Mouse (Mus musculus): Measurements from ENCODE around the gene Arid1a. TPM values are rescaled to one million over a fixed set of nuclear protein-coding genes. Genes with fewer than 3 reads are reported as not detected.
"Not testable (repeated sequence)": the region's sequence is repeated elsewhere in the genome, so short reads cannot be mapped to it uniquely, and the experiment has no call there.

The Arid1a gene
- polyA plus RNA-seq, 1 experiment from 2014 or later = 18.5 TPM

- Histone ChIP-seq H3K4me1 (ENCODE audit: control insufficient read depth, insufficient read depth, low read length) (0 out of 2 replicates have a peak, but pooled peaks cover 3% of the 10 kb centered on the region), H3K9me3 (ENCODE audit: control insufficient read depth, low read length) (no peaks in the 10 kb centered on the region), H3K4me3 (ENCODE audit: low read length) (no peak overlapping the region), H3K27ac (ENCODE audit: low read length) (no peak overlapping the region), H3K36me3 (ENCODE audit: control insufficient read depth, insufficient read depth, low read length) (no peaks in the 10 kb centered on the region), H3K27me3 (replicated peaks; ENCODE audit: control insufficient read depth, insufficient read depth, low read length) (no peaks in the 10 kb centered on the region), H3K4me2 (ENCODE audit: low read depth, low read length) (no peak overlapping the region), H3K9ac (ENCODE audit: low read depth, low read length) (no peak overlapping the region)
- ATAC-seq = no peak
- 54% methylated on average over 4 of the region's 4 CpGs for WGBS
Observed at GRCm38 (mm10) chr4:133651986-133652385, 104.6 kb downstream of the Arid1a start.

GRCm38 (mm10) chr4:133651445-133651844 is 105.1 kb downstream of the Arid1a start:
- 44% methylated on average over 10 of the region's 10 CpGs for WGBS
- Histone ChIP-seq H3K36me3 (ENCODE audit: control insufficient read depth, insufficient read depth, low read length) (no peaks in the 10 kb centered on the region), H3K27me3 (replicated peaks; ENCODE audit: control insufficient read depth, insufficient read depth, low read length) (no peaks in the 10 kb centered on the region), H3K27ac (ENCODE audit: low read length) (no peak overlapping the region), H3K4me2 (ENCODE audit: low read depth, low read length) (no peak overlapping the region), H3K9me3 (ENCODE audit: control insufficient read depth, low read length) (no peaks in the 10 kb centered on the region), H3K9ac (ENCODE audit: low read depth, low read length) (peak overlapping the region; percentile 24; the same call in 1 of the 2 replicates), H3K4me1 (ENCODE audit: control insufficient read depth, insufficient read depth, low read length) (0 out of 2 replicates have a peak, but pooled peaks cover 3% of the 10 kb centered on the region), H3K4me3 (ENCODE audit: low read length) (no peak overlapping the region)
- no peak for ATAC-seq

- peak; percentile 67 for ATAC-seq
- 0 out of 2 replicates have a peak, but pooled peaks cover 3% of the 10 kb centered on the region for H3K4me1 ChIP-seq (ENCODE audit: control insufficient read depth, insufficient read depth, low read length)
- H3K9me3 ChIP-seq (ENCODE audit: control insufficient read depth, low read length) = no peaks in the 10 kb centered on the region
- peak within 1 kb of the TSS; percentile 38 for H3K4me3 ChIP-seq (ENCODE audit: low read length)
- 0 out of 2 replicates have a peak within 1 kb of the TSS, but pooled peaks have one; percentile 2 for H3K27ac ChIP-seq (ENCODE audit: low read length)
- 35% methylated on average over 7 of the region's 7 CpGs for WGBS
- H3K9ac ChIP-seq (ENCODE audit: low read depth, low read length) = peak within 1 kb of the TSS; percentile 48; the same call in 1 of the 2 replicates
- no peaks in the 10 kb centered on the region for H3K27me3 ChIP-seq (replicated peaks; ENCODE audit: control insufficient read depth, insufficient read depth, low read length)
- no peaks in the 10 kb centered on the region for H3K36me3 ChIP-seq (ENCODE audit: control insufficient read depth, insufficient read depth, low read length)
- peak within 1 kb of the TSS; percentile 48 for H3K4me2 ChIP-seq (ENCODE audit: low read depth, low read length)
Observed at GRCm38 (mm10) chr4:133649989-133650699, 106.4 kb downstream of the Arid1a start, which contains the start of gene Zdhhc18. Zdhhc18 (minus strand) TSS chr4:133650154.

GRCm38 (mm10) chr4:133649464-133649863 is 107.1 kb downstream of the Arid1a start:
- peak overlapping the region; percentile 48; the same call in 1 of the 2 replicates for H3K4me2 ChIP-seq (ENCODE audit: low read depth, low read length)
- not testable (repeated sequence) for ATAC-seq; H3K36me3 ChIP-seq (ENCODE audit: control insufficient read depth, insufficient read depth, low read length); H3K4me1 ChIP-seq (ENCODE audit: control insufficient read depth, insufficient read depth, low read length); H3K27me3 ChIP-seq (replicated peaks; ENCODE audit: control insufficient read depth, insufficient read depth, low read length); H3K9me3 ChIP-seq (ENCODE audit: control insufficient read depth, low read length)
- H3K9ac ChIP-seq (ENCODE audit: low read depth, low read length) = peak overlapping the region; percentile 48; the same call in 1 of the 2 replicates
- 83% methylated on average over 5 of the region's 5 CpGs for WGBS
- peak overlapping the region; percentile 38; the same call in 1 of the 2 replicates for H3K4me3 ChIP-seq (ENCODE audit: low read length)
- H3K27ac ChIP-seq (ENCODE audit: low read length) = 0 out of 2 replicates have a peak overlapping the region, but pooled peaks have one; percentile 2

GRCm38 (mm10) chr4:133645680-133646079 is 110.9 kb downstream of the Arid1a start:
- no peak for ATAC-seq
- no peak overlapping the region; the same call in 1 of the 2 replicates for H3K9ac ChIP-seq (ENCODE audit: low read depth, low read length)
- H3K27me3 ChIP-seq (replicated peaks; ENCODE audit: control insufficient read depth, insufficient read depth, low read length) = no peaks in the 10 kb centered on the region
- no peak overlapping the region for H3K27ac ChIP-seq (ENCODE audit: low read length)
- no peaks in the 10 kb centered on the region for H3K9me3 ChIP-seq (ENCODE audit: control insufficient read depth, low read length)
- 46% methylated on average over 21 of the region's 21 CpGs for WGBS
- peak overlapping the region; percentile 19; the same call in 1 of the 2 replicates for H3K4me2 ChIP-seq (ENCODE audit: low read depth, low read length)
- H3K36me3 ChIP-seq (ENCODE audit: control insufficient read depth, insufficient read depth, low read length) = no peaks in the 10 kb centered on the region
- H3K4me1 ChIP-seq (ENCODE audit: control insufficient read depth, insufficient read depth, low read length) = no peaks in the 10 kb centered on the region
- no peak overlapping the region for H3K4me3 ChIP-seq (ENCODE audit: low read length)

- Histone ChIP-seq H3K9me3 (ENCODE audit: control insufficient read depth, low read length) (no peaks in the 10 kb centered on the region), H3K4me2 (ENCODE audit: low read depth, low read length) (no peak overlapping the region), H3K4me1 (ENCODE audit: control insufficient read depth, insufficient read depth, low read length) (no peaks in the 10 kb centered on the region), H3K9ac (ENCODE audit: low read depth, low read length) (no peak overlapping the region), H3K36me3 (ENCODE audit: control insufficient read depth, insufficient read depth, low read length) (no peaks in the 10 kb centered on the region), H3K27ac (ENCODE audit: low read length) (no peak overlapping the region), H3K27me3 (replicated peaks; ENCODE audit: control insufficient read depth, insufficient read depth, low read length) (no peaks in the 10 kb centered on the region), H3K4me3 (ENCODE audit: low read length) (no peak overlapping the region)
- 91% methylated on average over 3 of the region's 3 CpGs for WGBS
- no peak for ATAC-seq
Observed at GRCm38 (mm10) chr4:133645195-133645594, 111.4 kb downstream of the Arid1a start.

- no peak for ATAC-seq
- no peaks in the 10 kb centered on the region for H3K27me3 ChIP-seq (replicated peaks; ENCODE audit: control insufficient read depth, insufficient read depth, low read length)
- H3K9me3 ChIP-seq (ENCODE audit: control insufficient read depth, low read length) = no peaks in the 10 kb centered on the region
- H3K9ac ChIP-seq (ENCODE audit: low read depth, low read length) = no peak overlapping the region
- H3K4me1 ChIP-seq (ENCODE audit: control insufficient read depth, insufficient read depth, low read length) = peaks cover 22% of the 10 kb centered on the region
- 84% methylated on average over 5 of the region's 5 CpGs for WGBS
- H3K27ac ChIP-seq (ENCODE audit: low read length) = no peak overlapping the region
- no peak overlapping the region for H3K4me2 ChIP-seq (ENCODE audit: low read depth, low read length)
- H3K4me3 ChIP-seq (ENCODE audit: low read length) = no peak overlapping the region
- H3K36me3 ChIP-seq (ENCODE audit: control insufficient read depth, insufficient read depth, low read length) = no peaks in the 10 kb centered on the region
Observed at GRCm38 (mm10) chr4:133634043-133634410, 122.5 kb downstream of the Arid1a start.

GRCm38 (mm10) chr4:133633332-133634042 is 123.1 kb downstream of the Arid1a start:
- peak overlapping the region; percentile 97 for H3K4me2 ChIP-seq (ENCODE audit: low read depth, low read length)
- peak overlapping the region; percentile 96 for H3K9ac ChIP-seq (ENCODE audit: low read depth, low read length)
- H3K36me3 ChIP-seq (ENCODE audit: control insufficient read depth, insufficient read depth, low read length) = no peaks in the 10 kb centered on the region
- peak; percentile 91 for ATAC-seq
- peak overlapping the region; percentile 76 for H3K27ac ChIP-seq (ENCODE audit: low read length)
- peak overlapping the region; percentile 86 for H3K4me3 ChIP-seq (ENCODE audit: low read length)
- no peaks in the 10 kb centered on the region for H3K27me3 ChIP-seq (replicated peaks; ENCODE audit: control insufficient read depth, insufficient read depth, low read length)
- 13% methylated on average over 26 of the region's 47 CpGs for WGBS
- H3K4me1 ChIP-seq (ENCODE audit: control insufficient read depth, insufficient read depth, low read length) = peaks cover 22% of the 10 kb centered on the region
- H3K9me3 ChIP-seq (ENCODE audit: control insufficient read depth, low read length) = no peaks in the 10 kb centered on the region
